Mouse (Mus musculus) thymus, adult 2 months (tissue): ENCODE measurements around the gene Bglap.

Source experiments
- CTCF ChIP-seq: fragments of 200-500 bp; IDR thresholded peaks from 2 replicates; pipeline ENCODE4 v1.5.1; 2012; ENCODE audit warnings: mild to moderate bottlenecking, control low read depth, low read length, moderate library complexity, borderline replicate concordance; ENCODE audit not compliant: control insufficient read depth, poor library complexity, insufficient read depth; ENCODE audit errors: extremely low read depth
- POLR2A ChIP-seq: fragments of 200-500 bp; IDR thresholded peaks from 2 replicates; pipeline ENCODE4 v1.6.1; 2012; ENCODE audit warnings: mild to moderate bottlenecking, low read length, control low read depth, moderate library complexity; ENCODE audit not compliant: control insufficient read depth, poor library complexity, insufficient read depth; ENCODE audit errors: extremely low read depth

GRCm38 (mm10) chr3:88352907-88353306 is 31.4 kb downstream of the Bglap start:
- no peak for TF ChIP-seq POLR2A
- TF ChIP-seq CTCF: no peak
